Mouse (Mus musculus): ENCODE data around the gene Nebl. TPM values are rescaled to one million over a fixed set of nuclear protein-coding genes. Genes with fewer than 3 reads are reported as not detected.

Gene Nebl
- polyA plus RNA-seq, 1 experiment from 2014 or later: 41.0 TPM

- DNase-seq (ENCODE audit: low spot score): no peak
- H3K36me3 ChIP-seq (ENCODE audit: insufficient read depth, low read length): no peaks in the 10 kb centered on the region
- no peak for ATAC-seq
- no peak overlapping the region for H3K9ac ChIP-seq (replicated peaks; ENCODE audit: low read depth)
- H3K4me1 ChIP-seq (ENCODE audit: insufficient read depth, low read depth, low read length): no peaks in the 10 kb centered on the region
- TF ChIP-seq CTCF (IDR thresholded peaks at IDR 0.05) (no peak), EP300 (IDR thresholded peaks at IDR 0.05) (no peak)
- 72% methylated on average over 8 of the region's 8 CpGs for WGBS
- H3K4me2 ChIP-seq (replicated peaks; ENCODE audit: low read depth, low read length): no peak overlapping the region
- no peaks in the 10 kb centered on the region for H3K9me3 ChIP-seq (ENCODE audit: low read length)
- no peak overlapping the region for H3K27ac ChIP-seq (ENCODE audit: low read length)
- H3K4me3 ChIP-seq (ENCODE audit: low read depth, low read length): no peak overlapping the region
- no peaks in the 10 kb centered on the region for H3K27me3 ChIP-seq (replicated peaks; ENCODE audit: insufficient read depth, low read length)
These were observed 317.6 kb downstream of the Nebl start for GRCm38 (mm10) chr2:17413496-17414268.

DNA sequence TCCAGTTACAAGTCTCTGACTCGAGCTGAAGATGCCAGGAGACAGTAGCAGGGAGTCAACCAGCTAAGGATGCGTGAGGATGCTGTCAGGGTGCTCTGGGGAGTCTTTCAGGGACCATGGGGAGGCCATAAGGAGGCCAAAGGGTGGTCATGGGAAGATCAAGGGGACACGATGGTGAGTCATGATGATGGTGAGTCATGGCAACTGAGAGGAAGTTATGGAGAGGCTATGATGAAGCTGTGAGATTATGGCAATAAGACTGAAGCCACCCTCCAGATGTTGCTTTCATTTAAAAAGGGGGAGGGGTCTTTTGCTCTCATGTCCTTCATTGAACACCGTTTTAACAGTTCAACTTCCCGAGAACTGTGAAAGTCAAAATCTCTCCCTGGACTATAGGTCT is 322.0 kb downstream of the Nebl start:
- ATAC-seq (no peak), DNase-seq (ENCODE audit: low spot score) (no peak)
- no peak overlapping the region for H3K4me3 ChIP-seq (ENCODE audit: low read depth, low read length)
- H3K36me3 ChIP-seq (ENCODE audit: insufficient read depth, low read length): no peaks in the 10 kb centered on the region
- WGBS: 79% methylated on average over 5 of the region's 5 CpGs
- TF ChIP-seq CTCF (IDR thresholded peaks at IDR 0.05): no peak
- TF ChIP-seq EP300 (IDR thresholded peaks at IDR 0.05): no peak
- no peak overlapping the region for H3K27ac ChIP-seq (ENCODE audit: low read length)
- no peaks in the 10 kb centered on the region for H3K9me3 ChIP-seq (ENCODE audit: low read length)
- no peaks in the 10 kb centered on the region for H3K4me1 ChIP-seq (ENCODE audit: insufficient read depth, low read depth, low read length)
- no peak overlapping the region for H3K4me2 ChIP-seq (replicated peaks; ENCODE audit: low read depth, low read length)
- no peak overlapping the region for H3K9ac ChIP-seq (replicated peaks; ENCODE audit: low read depth)
- no peaks in the 10 kb centered on the region for H3K27me3 ChIP-seq (replicated peaks; ENCODE audit: insufficient read depth, low read length)

DNA sequence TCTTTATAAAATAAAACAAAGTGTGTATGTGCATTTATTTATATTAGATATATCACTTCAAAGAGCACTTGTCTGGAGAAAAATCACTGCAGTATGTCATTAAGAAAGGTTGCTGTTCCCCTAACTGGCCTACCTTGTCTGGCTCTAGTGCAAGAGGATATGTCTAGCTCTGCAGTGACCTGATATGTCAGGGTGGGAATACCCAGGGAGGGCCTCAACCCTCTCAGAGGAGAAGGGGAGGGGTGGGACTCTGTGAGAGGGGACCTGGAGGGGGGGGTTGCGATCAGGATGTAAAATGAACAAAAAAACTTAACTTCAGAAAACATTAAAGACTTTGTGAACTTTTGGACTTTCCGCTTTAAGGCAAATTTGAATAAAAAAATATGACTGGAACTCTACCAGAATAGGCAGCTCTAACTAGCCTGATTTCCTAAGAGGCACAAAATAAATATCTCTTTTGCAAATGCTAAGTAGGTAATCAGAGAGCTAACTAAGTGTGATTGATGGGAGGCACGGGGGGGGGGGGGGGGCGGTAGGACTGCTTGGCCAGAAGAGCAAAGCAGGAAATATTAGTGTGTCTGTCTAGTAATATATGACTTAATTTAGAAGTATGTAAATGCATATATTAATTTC is 325.2 kb downstream of the Nebl start:
- WGBS: 38% methylated on average over 4 of the region's 4 CpGs
- no peak for TF ChIP-seq CTCF (IDR thresholded peaks at IDR 0.05)
- no peak for TF ChIP-seq EP300 (IDR thresholded peaks at IDR 0.05)
- no peaks in the 10 kb centered on the region for H3K36me3 ChIP-seq (ENCODE audit: insufficient read depth, low read length)
- DNase-seq (ENCODE audit: low spot score) (peak; percentile 60), ATAC-seq (peak; percentile 37)
- H3K27me3 ChIP-seq (replicated peaks; ENCODE audit: insufficient read depth, low read length): no peaks in the 10 kb centered on the region
- no peaks in the 10 kb centered on the region for H3K9me3 ChIP-seq (ENCODE audit: low read length)
- H3K4me2 ChIP-seq (replicated peaks; ENCODE audit: low read depth, low read length): no peak overlapping the region
- no peak overlapping the region for H3K9ac ChIP-seq (replicated peaks; ENCODE audit: low read depth)
- no peak overlapping the region for H3K27ac ChIP-seq (ENCODE audit: low read length)
- H3K4me1 ChIP-seq (ENCODE audit: insufficient read depth, low read depth, low read length): no peaks in the 10 kb centered on the region
- no peak overlapping the region for H3K4me3 ChIP-seq (ENCODE audit: low read depth, low read length)

DNA sequence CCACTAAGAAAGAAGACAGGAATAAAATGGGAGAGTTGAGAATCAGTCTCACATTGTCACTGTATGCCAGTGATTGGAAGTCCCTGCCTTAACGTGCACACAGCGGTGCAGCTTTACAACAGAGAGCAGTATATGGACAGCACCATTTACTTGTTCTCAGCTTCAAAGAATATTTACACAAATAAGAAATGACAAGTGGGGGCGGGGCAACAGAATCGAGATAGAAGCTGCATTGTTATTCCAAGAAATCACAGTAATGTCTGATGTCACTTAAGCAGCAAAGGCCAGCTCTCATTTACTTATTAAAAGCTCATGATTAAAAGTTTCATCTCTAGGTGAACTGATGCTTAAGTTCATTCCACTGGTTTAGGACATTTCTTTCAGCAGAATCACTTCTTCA is 328.8 kb downstream of the Nebl start:
- H3K4me2 ChIP-seq (replicated peaks; ENCODE audit: low read depth, low read length): no peak overlapping the region
- no peak overlapping the region for H3K9ac ChIP-seq (replicated peaks; ENCODE audit: low read depth)
- no peak for ATAC-seq
- no peak overlapping the region for H3K4me3 ChIP-seq (ENCODE audit: low read depth, low read length)
- TF ChIP-seq EP300 (IDR thresholded peaks at IDR 0.05) (no peak), CTCF (IDR thresholded peaks at IDR 0.05) (no peak)
- no peak for DNase-seq (ENCODE audit: low spot score)
- no peaks in the 10 kb centered on the region for H3K27me3 ChIP-seq (replicated peaks; ENCODE audit: insufficient read depth, low read length)
- no peak overlapping the region for H3K27ac ChIP-seq (ENCODE audit: low read length)
- H3K4me1 ChIP-seq (ENCODE audit: insufficient read depth, low read depth, low read length): no peaks in the 10 kb centered on the region
- H3K9me3 ChIP-seq (ENCODE audit: low read length): no peaks in the 10 kb centered on the region
- H3K36me3 ChIP-seq (ENCODE audit: insufficient read depth, low read length): no peaks in the 10 kb centered on the region
- 40% methylated on average over 4 of the region's 4 CpGs for WGBS

- no peak for DNase-seq (ENCODE audit: low spot score)
- ATAC-seq: no peak
- H3K27me3 ChIP-seq (replicated peaks; ENCODE audit: insufficient read depth, low read length): no peaks in the 10 kb centered on the region
- no peaks in the 10 kb centered on the region for H3K4me1 ChIP-seq (ENCODE audit: insufficient read depth, low read depth, low read length)
- H3K9ac ChIP-seq (replicated peaks; ENCODE audit: low read depth): no peak overlapping the region
- TF ChIP-seq EP300 (IDR thresholded peaks at IDR 0.05) (no peak), CTCF (IDR thresholded peaks at IDR 0.05) (no peak)
- H3K27ac ChIP-seq (ENCODE audit: low read length): no peak overlapping the region
- no peak overlapping the region for H3K4me3 ChIP-seq (ENCODE audit: low read depth, low read length)
- 67% methylated on average over 5 of the region's 5 CpGs for WGBS
- H3K9me3 ChIP-seq (ENCODE audit: low read length): no peaks in the 10 kb centered on the region
- H3K4me2 ChIP-seq (replicated peaks; ENCODE audit: low read depth, low read length): no peak overlapping the region
- H3K36me3 ChIP-seq (ENCODE audit: insufficient read depth, low read length): no peaks in the 10 kb centered on the region
These were observed 335.0 kb downstream of the Nebl start for GRCm38 (mm10) chr2:17396235-17396634.

DNA sequence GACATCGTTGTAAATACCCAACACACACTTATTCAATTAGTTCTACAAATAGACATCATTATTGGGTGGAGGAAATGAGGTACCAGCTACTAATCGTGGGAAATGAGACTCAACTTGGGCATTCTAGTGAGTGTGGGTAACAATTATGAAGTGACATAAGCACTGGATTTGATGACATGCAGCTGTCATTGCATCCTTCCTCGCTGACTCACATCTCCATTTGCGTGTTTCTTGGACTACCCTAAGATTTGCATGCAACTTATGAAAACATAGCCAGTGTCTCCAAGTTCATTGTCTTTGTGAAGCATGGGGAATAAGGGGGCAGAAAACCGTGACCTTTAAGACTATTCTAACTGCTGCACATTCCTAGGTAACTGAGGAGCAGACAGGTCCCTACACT is 339.9 kb downstream of the Nebl start:
- no peak overlapping the region for H3K4me3 ChIP-seq (ENCODE audit: low read depth, low read length)
- H3K4me1 ChIP-seq (ENCODE audit: insufficient read depth, low read depth, low read length): no peaks in the 10 kb centered on the region
- H3K4me2 ChIP-seq (replicated peaks; ENCODE audit: low read depth, low read length): no peak overlapping the region
- H3K27me3 ChIP-seq (replicated peaks; ENCODE audit: insufficient read depth, low read length): no peaks in the 10 kb centered on the region
- DNase-seq (ENCODE audit: low spot score): peak; percentile 64
- peak; percentile 60 for ATAC-seq
- 50% methylated on average over 5 of the region's 5 CpGs for WGBS
- TF ChIP-seq EP300 (IDR thresholded peaks at IDR 0.05) (no peak), CTCF (IDR thresholded peaks at IDR 0.05) (no peak)
- H3K9me3 ChIP-seq (ENCODE audit: low read length): no peaks in the 10 kb centered on the region
- no peak overlapping the region for H3K9ac ChIP-seq (replicated peaks; ENCODE audit: low read depth)
- no peak overlapping the region for H3K27ac ChIP-seq (ENCODE audit: low read length)
- H3K36me3 ChIP-seq (ENCODE audit: insufficient read depth, low read length): no peaks in the 10 kb centered on the region

Data from lung, postnatal 0 days (tissue).